Mouse (Mus musculus) bone marrow macrophage, adult 2 months (primary cell): ENCODE measurements around the gene Hgd. TPM values are rescaled to one million over a fixed set of nuclear protein-coding genes. Genes with fewer than 3 reads are reported as not detected.

Experiments used
- H3K27ac ChIP-seq: 2 replicates; pipeline ENCODE4 v1.5.1; 2012; ENCODE audit warnings: low read depth, low read length; ENCODE audit not compliant: insufficient read depth
- H3K4me1 ChIP-seq: 2 replicates; pipeline ENCODE4 v1.6.1; 2012; ENCODE audit warnings: low read length; ENCODE audit not compliant: control insufficient read depth, insufficient read depth
- H3K4me3 ChIP-seq: 2 replicates; pipeline ENCODE4 v1.5.1; 2012; ENCODE audit warnings: mild to moderate bottlenecking, low read length, moderate library complexity; ENCODE audit not compliant: insufficient read depth
- CTCF ChIP-seq: IDR thresholded peaks from 2 replicates; pipeline ENCODE4 v1.5.1; 2012; ENCODE audit warnings: low read depth, mild to moderate bottlenecking, low read length, moderate library complexity
- POLR2A ChIP-seq: IDR thresholded peaks from 2 replicates; pipeline ENCODE4 v1.6.1; 2012; ENCODE audit warnings: mild to moderate bottlenecking, low read depth, low read length, borderline replicate concordance
- polyA plus RNA-seq: library from polyadenylated mRNA; stranded (reverse); fragments of >200 nt; gene quantifications from 2 replicates; pipeline ENCODE4 v1.2.4, GENCODE M21; 2012; ENCODE audit not compliant: missing spikeins, insufficient read depth, insufficient read length

Hgd gene
- polyA plus RNA-seq = not detected in 2 replicates

DNA sequence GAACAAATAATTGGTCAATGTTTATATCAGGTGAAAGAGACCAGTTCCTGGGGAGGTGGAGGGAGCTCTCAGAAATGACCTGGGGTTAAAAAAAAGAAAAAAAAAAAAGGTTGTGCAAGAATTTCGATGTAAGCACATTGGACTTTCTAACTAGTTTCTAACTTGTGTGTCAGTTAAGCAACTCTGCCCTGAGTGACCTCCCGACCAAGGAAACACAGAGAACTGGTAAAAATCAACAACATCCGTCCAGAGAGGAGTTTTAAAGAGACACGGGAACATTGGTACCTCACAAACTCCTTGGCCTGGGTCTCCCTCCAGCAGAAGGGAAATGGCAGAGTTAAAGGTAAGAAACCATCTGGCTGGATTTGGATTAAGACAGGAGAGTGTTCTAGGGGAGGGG, at the start of gene Hgd:
Hgd (plus strand) TSS at position 160 of the 400 bp plus-strand sequence.
- H3K4me3 ChIP-seq = no peak within 1 kb of the TSS
- H3K27ac ChIP-seq = no peak within 1 kb of the TSS
- no peak for TF ChIP-seq POLR2A
- no peak for TF ChIP-seq CTCF
- no peaks in the 10 kb centered on the region for H3K4me1 ChIP-seq

DNA sequence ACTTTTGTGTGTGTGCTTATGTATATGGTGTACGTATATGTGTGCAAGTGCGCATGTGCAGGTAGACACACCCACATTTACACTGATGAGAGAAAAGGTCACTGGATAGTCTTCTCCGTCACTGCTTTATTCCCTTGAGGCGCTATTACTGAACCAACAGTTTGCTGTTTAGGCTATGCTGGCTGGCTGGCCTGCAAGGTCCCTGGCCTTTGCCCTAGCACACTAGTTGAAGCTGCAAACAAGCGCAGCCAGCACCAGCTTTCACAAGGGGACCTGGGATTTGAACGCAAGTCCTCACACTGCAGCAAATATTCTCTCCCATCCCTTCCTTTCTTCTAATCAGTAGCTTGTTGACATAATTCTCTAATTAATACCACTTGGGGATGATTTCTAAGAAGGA, 49.8 kb upstream of the Hgd start:
- Histone ChIP-seq H3K4me3 (no peak overlapping the region), H3K27ac (no peak overlapping the region), H3K4me1 (peaks cover 8% of the 10 kb centered on the region)
- TF ChIP-seq CTCF (no peak), POLR2A (no peak)

DNA sequence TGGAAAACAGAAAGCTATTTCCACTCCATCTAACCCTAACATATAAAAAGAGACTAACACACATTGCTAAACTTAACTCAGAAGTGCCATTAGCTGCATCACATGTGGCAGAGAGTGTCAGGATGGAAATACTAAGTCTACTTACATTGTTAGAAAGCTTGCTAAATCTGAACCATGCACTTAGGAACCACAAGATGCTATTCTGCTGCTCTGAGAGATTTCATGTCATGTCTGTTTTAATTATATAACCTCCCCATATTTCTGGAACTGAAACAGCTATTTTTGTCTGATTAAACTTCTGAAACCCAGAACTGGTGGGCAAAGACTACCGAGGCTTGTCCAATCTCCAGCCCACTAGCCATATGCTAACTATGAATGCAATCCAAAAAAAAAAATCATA, 47.9 kb upstream of the Hgd start:
- H3K4me1 ChIP-seq = peaks cover 8% of the 10 kb centered on the region

DNA sequence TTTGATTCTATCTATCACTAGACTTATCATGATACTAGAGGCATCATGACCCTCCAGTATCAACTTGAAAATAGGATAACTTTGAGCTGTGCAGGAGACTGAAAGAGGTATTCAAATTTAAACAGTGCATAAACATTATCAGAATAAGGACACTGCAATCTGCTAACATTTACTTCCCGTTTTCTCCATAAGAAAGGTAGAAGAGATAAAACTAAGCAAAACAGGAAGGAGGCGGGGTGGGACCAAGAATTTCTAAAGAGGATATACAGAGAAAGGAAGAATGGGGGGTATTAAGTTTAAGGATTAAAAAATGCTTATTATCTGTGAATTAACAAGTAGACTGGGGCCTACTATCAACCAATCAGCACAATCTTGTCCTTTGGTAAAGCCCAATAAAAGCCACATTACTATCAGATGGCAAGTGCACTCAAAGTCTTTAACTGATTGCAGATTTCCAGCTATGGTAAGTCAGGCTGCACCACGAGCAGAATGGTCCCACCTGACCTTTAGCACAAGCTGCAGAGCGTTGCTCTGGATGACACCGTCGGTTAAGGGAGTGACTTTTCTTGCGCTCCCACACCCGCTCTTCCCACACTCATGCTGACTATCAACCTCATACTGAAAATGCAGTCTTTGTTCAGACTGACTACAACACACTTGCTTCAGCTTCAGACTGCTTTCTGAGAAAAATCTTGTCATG, 46.4 kb upstream of the Hgd start:
- Histone ChIP-seq H3K4me1 (peaks cover 11% of the 10 kb centered on the region), H3K4me3 (no peak overlapping the region), H3K27ac (no peak overlapping the region)
- no peak for TF ChIP-seq POLR2A
- TF ChIP-seq CTCF = no peak

More for the DNA sequence above, 47.9 kb upstream of the Hgd start:
- Histone ChIP-seq H3K27ac (no peak overlapping the region), H3K4me3 (no peak overlapping the region)
- TF ChIP-seq POLR2A (no peak), CTCF (no peak)

DNA sequence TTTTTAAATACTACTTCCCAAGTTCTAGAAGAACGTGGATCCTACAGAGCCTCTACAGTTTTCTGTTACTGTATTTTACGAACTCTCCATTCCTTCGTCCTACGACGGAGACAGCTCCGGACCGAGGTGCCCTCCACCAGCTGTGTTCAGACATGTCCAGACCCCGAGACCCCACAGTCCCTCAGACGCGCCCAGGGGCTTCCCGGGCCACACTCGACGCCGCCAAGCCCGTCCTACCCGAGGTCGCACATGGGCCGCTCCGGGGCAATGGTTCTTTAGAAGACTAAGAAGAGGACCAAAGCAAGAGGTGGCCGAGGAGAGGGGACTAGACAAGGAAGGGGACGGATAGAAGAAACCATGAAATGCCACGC, 40.7 kb upstream of the Hgd start:
- no peak overlapping the region for H3K27ac ChIP-seq
- peaks cover 12% of the 10 kb centered on the region for H3K4me1 ChIP-seq

DNA sequence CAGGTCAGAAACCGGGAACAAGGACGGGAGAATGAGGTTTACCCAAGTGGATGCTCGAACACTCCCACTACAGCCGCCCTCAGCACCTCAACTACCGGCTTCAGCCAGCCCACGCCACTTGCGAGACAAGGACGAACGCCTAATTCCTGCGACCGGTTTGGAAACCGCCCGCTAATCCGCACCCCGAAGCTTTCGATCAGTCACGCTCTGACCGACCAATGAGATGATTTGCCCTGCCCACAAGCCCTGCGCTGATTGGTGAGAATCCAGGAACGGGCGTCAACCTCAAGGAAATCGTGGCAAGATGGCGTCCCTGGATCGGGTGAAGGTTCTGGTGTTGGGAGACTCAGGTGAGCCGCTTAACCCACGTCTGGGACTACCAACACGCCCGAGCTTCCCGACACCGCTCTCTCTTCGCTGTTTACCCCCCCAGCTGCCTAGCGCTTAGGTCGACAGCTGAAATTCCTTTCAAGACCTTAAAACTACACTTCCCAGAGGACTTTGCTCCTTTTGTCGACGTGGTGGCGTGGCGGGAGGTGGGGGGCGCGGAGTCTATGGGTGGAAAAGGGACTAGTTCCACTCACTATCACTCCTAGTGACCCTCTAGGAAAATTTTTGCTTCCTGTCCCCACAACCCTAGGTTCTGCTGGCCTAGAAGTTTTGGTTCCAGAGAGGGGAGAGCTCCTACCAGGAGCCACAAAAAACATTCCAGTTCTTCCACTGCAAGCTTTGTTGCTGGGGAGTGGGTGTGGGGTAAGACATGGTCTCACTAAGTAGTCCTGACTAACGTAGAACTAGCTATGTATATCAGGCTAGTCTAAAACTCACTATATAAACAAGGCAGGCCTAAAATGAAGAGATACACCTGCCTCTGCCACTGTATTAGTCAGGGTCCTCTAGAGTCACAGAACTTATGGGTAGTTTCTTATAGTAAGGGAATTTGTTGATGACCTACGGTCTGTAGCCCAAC, 40.1 kb upstream of the Hgd start, which contains the start of the genes Gtf2e1 and Rabl3:
Gtf2e1 (minus strand) TSS at position 179 of the 970 bp plus-strand sequence.
Rabl3 (plus strand) TSS at position 275 of the 970 bp plus-strand sequence.
- H3K27ac ChIP-seq = peak within 1 kb of the TSS; percentile 58
- peak within 1 kb of the TSS; percentile 73 for H3K4me3 ChIP-seq
- H3K4me1 ChIP-seq = peaks cover 10% of the 10 kb centered on the region
- no peak for TF ChIP-seq CTCF
- TF ChIP-seq POLR2A = 0 out of 2 replicates have a peak, but pooled peaks have one; percentile 56

More for the DNA sequence above, 40.7 kb upstream of the Hgd start:
- H3K4me3 ChIP-seq = peak overlapping the region; percentile 73
- no peak for TF ChIP-seq CTCF
- no peak for TF ChIP-seq POLR2A

DNA sequence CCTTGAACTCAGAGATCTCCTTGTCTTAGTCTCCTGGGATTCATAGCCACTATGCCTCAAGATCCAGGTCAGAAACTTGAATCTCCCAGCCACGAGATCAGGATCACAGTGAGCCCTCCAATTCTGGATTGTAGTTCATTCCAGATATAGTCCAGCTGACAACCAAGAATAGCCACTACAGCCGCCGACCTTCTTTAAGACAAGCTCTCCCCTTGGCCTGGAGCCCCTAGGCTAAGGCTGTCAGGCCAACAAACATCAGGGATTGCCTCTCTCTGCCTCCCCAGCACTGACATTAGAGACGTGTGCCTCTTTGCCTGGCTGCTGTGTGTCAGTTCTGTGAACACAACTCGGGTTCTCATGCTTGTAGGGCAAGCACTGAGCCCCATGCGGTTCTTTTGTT, 39.2 kb upstream of the Hgd start:
- Histone ChIP-seq H3K4me3 (peak overlapping the region; percentile 73), H3K4me1 (peaks cover 10% of the 10 kb centered on the region), H3K27ac (no peak overlapping the region)
- no peak for TF ChIP-seq POLR2A

DNA sequence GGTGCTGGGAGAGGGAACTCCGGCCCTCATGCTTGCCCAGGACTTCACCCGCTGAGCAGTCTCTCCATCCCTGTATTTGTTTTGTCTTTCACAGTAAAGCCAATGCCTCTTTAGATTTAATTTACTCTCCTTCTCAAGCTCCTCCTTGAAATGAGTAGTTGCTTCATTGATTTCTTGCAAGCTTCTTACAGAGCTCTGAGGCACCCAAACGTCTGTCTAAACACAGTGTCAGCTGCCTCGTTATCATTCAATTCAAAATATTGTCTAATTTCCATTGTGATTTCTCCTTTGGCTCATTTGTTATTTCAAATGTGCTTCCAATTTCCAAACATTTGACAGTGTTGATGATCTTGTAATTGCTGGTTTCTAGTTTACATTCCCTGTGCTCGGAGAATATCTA, 33.6 kb upstream of the Hgd start:
- Histone ChIP-seq H3K27ac (no peak overlapping the region), H3K4me1 (no peaks in the 10 kb centered on the region), H3K4me3 (no peak overlapping the region)
- no peak for TF ChIP-seq CTCF
- no peak for TF ChIP-seq POLR2A

DNA sequence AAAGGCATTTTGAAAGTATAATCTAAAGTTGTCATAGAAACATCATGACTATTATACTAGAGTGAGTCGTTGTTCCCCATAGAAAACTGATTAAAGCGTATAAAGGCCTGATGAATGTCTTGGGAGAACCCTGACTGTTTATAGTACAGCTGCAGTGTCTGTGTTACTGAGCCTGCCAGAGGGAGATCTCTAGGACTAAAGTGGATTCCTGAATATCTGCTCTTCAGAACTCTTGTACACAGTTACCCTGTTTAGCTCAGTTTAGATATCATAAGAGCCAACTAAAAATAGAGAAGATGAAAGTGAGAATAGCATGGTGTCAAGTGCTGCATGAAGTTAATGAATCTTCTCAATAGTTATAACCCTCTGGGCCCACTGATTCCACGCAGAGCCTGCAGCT, 29.7 kb upstream of the Hgd start:
- H3K4me3 ChIP-seq = no peak overlapping the region
- no peak for TF ChIP-seq POLR2A
- TF ChIP-seq CTCF = no peak
- H3K4me1 ChIP-seq = no peaks in the 10 kb centered on the region
- H3K27ac ChIP-seq = no peak overlapping the region
